Mouse (Mus musculus): ENCODE results near the gene Cyp2d34.

DNA sequence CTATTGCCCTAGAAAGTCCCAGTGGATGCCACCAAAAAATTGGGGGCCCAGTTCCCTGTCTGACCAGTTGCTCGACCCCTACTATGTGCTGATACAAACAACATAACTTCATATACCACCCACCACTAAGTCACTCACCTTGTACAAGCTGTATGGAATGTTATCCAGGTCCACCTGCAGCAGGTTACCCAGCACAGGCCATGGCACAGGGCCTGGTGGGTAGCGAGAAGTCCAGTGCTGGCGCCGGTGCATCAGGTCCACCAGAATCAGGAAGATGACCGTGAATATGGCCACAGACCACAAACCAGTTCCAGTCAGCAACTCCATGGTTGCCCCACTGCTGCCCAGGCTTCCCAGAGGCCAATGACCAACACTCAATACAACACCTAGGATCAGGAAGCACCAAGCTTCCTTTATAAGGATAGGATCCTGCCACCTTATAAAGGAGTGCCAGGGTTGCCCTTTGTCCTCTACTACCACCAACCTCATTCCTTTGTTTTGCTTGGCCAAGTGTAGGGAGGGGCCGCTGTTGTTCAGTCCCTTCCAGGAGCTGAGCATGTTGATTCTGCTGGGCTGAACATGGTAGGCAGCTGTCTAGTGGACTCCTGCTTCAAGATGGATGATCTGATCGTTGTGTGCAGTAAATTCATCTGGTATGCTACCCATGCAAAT, at the start of gene Cyp2d34:
- TF ChIP-seq CTCF (IDR thresholded peaks at IDR 0.05; ENCODE audit: borderline replicate concordance, extremely low read depth, insufficient read depth, insufficient read length) (no peak), POLR2A (IDR thresholded peaks at IDR 0.05; ENCODE audit: borderline replicate concordance, extremely low read depth, insufficient read depth, insufficient read length, poor library complexity, severe bottlenecking) (no peak)

Measured in brain, embryonic 14.5 days (tissue).